Mouse (Mus musculus) intestine, embryonic 16.5 days (tissue): ENCODE measurements around the gene Spem2. TPM values are rescaled to one million over a fixed set of nuclear protein-coding genes. Genes with fewer than 3 reads are reported as not detected.

Source experiments
- ATAC-seq: fragments of 200-750 bp; cut with Nextera tagmentation; 2 replicates; pipeline ENCODE4 v1.8.0; 2017; ENCODE audit warnings: moderate TSS enrichment, moderate library complexity
- H3K27ac ChIP-seq: fragments of 300-500 bp; sonication (generic); 2 replicates; pipeline ENCODE4 v1.5.1; 2014; ENCODE audit warnings: mild to moderate bottlenecking, low read length
- H3K27me3 ChIP-seq: fragments of 300-500 bp; sonication (generic); replicated peaks from 2 replicates; pipeline ENCODE4 v1.6.1; 2014; ENCODE audit warnings: low read length, control low read depth, mixed read lengths; ENCODE audit not compliant: control insufficient read depth, insufficient read depth
- H3K36me3 ChIP-seq: fragments of 300-500 bp; sonication (generic); 2 replicates; pipeline ENCODE4 v1.6.1; 2014; ENCODE audit warnings: low read length, control low read depth; ENCODE audit not compliant: control insufficient read depth, insufficient read depth
- H3K4me1 ChIP-seq: fragments of 300-500 bp; sonication (generic); 2 replicates; pipeline ENCODE4 v1.6.1; 2014; ENCODE audit warnings: low read length, control low read depth, mixed read lengths; ENCODE audit not compliant: control insufficient read depth, insufficient read depth
- H3K4me2 ChIP-seq: fragments of 300-500 bp; sonication (generic); 2 replicates; pipeline ENCODE4 v1.6.1; 2014; ENCODE audit warnings: low read depth, low read length, control low read depth
- H3K4me3 ChIP-seq: fragments of 300-500 bp; sonication (generic); 2 replicates; pipeline ENCODE4 v1.5.1; 2014; ENCODE audit warnings: mild to moderate bottlenecking, low read length
- H3K9ac ChIP-seq: fragments of 300-500 bp; sonication (generic); 2 replicates; pipeline ENCODE4 v1.6.1; 2014; ENCODE audit warnings: low read depth, low read length
- H3K9me3 ChIP-seq: fragments of 300-500 bp; sonication (generic); 2 replicates; pipeline ENCODE4 v1.6.1; 2016; ENCODE audit warnings: low read length, control low read depth; ENCODE audit not compliant: control insufficient read depth
- WGBS: fragments of 180-500 bp; shearing (Covaris S2); extraction: QIAGEN DNeasy Blood & Tissue Kit; methylation state at CpG from one replicate; pipeline ENCODE4 v1.1.7; 2014; 5-methylcytosine and 5-hydroxymethylcytosine counted together
- polyA plus RNA-seq: library from polyadenylated mRNA; unstranded; fragments of >200 nt; fragmentation: Nextera tagmentation; extraction: Ambion mirVana; gene quantifications from 2 replicates; pipeline ENCODE4 v1.2.1, GENCODE M21; 2015

The Spem2 gene
- polyA plus RNA-seq, 1 experiment from 2014 or later = not detected

GRCm38 (mm10) chr11:69837604-69837951, 19.3 kb upstream of the Spem2 start, which contains the start of gene Nlgn2:
Nlgn2 (minus strand) TSS chr11:69837784.
- ATAC-seq = peak; percentile 64
- H3K27me3 ChIP-seq = peaks cover 5% of the 10 kb centered on the region; the same call in 1 of the 2 replicates
- peak within 1 kb of the TSS; percentile 79 for H3K9ac ChIP-seq
- peak within 1 kb of the TSS; percentile 71 for H3K4me3 ChIP-seq
- WGBS = 0% methylated on average over 31 of the region's 32 CpGs
- H3K4me1 ChIP-seq = peaks cover 29% of the 10 kb centered on the region
- peak within 1 kb of the TSS; percentile 93 for H3K27ac ChIP-seq
- H3K4me2 ChIP-seq = peak within 1 kb of the TSS; percentile 95
- no peaks in the 10 kb centered on the region for H3K9me3 ChIP-seq
- 0 out of 2 replicates have a peak, but pooled peaks cover 3% of the 10 kb centered on the region for H3K36me3 ChIP-seq

DNA sequence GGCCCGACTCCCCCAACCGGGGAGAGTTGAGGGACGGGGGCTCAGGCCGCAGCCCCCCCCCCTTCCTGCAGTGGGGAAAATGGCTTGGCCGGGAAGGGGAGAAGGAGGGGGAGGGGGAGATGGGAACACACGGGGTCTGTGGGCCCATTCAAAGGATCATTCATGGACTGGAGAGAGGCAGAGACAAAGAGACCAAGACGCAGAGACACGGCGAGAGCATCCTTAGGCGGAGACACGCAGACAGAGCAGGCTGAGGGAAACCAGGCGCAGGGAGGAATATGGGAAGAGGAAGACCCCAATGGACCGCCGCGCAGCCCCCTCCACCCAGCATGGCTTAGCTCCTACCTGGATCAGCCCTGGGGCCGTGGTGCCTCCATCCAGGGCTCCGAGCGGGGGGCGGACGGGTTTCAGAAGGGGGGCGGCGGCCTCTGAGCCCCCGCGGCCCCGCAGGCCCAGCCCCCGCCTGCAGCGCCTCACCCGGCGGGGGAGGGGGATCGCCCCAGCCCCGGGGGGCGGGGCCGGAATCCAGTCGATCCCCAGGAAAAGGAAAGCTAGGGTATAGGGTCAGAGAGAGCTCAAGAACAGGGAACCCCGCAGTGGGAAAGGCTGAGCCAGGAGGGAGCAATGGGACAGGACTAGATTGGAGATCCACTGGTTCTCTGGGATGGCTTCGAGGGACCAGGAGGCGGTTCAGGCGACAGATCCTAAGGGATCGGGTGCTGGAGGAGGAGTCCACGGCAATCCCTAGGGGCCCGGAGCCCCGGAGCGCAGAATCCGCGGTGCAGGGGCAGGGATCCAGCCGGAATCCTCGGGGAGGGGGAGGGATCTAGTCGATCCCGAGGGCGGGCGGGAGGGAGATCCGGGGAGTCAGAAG, 18.7 kb upstream of the Spem2 start:
- Histone ChIP-seq H3K36me3 (0 out of 2 replicates have a peak, but pooled peaks cover 3% of the 10 kb centered on the region), H3K9ac (peak overlapping the region; percentile 79), H3K4me3 (peak overlapping the region; percentile 71), H3K9me3 (no peaks in the 10 kb centered on the region), H3K4me2 (peak overlapping the region; percentile 95), H3K4me1 (peaks cover 29% of the 10 kb centered on the region), H3K27me3 (peaks cover 5% of the 10 kb centered on the region; the same call in 1 of the 2 replicates), H3K27ac (peak overlapping the region; percentile 81)
- 2% methylated on average over 49 of the region's 52 CpGs for WGBS
- ATAC-seq = peak; percentile 7; the same call in 1 of the 2 replicates

- peak overlapping the region; percentile 78 for H3K9ac ChIP-seq
- peaks cover 29% of the 10 kb centered on the region for H3K4me1 ChIP-seq
- ATAC-seq = no peak
- 0 out of 2 replicates have a peak, but pooled peaks cover 3% of the 10 kb centered on the region for H3K36me3 ChIP-seq
- peak overlapping the region; percentile 71 for H3K4me3 ChIP-seq
- no peak overlapping the region for H3K27ac ChIP-seq
- no peaks in the 10 kb centered on the region for H3K9me3 ChIP-seq
- peaks cover 5% of the 10 kb centered on the region; the same call in 1 of the 2 replicates for H3K27me3 ChIP-seq
- H3K4me2 ChIP-seq = peak overlapping the region; percentile 95
- 29% methylated on average over 4 of the region's 4 CpGs for WGBS
Observed at GRCm38 (mm10) chr11:69835966-69836335, 17.7 kb upstream of the Spem2 start.

DNA sequence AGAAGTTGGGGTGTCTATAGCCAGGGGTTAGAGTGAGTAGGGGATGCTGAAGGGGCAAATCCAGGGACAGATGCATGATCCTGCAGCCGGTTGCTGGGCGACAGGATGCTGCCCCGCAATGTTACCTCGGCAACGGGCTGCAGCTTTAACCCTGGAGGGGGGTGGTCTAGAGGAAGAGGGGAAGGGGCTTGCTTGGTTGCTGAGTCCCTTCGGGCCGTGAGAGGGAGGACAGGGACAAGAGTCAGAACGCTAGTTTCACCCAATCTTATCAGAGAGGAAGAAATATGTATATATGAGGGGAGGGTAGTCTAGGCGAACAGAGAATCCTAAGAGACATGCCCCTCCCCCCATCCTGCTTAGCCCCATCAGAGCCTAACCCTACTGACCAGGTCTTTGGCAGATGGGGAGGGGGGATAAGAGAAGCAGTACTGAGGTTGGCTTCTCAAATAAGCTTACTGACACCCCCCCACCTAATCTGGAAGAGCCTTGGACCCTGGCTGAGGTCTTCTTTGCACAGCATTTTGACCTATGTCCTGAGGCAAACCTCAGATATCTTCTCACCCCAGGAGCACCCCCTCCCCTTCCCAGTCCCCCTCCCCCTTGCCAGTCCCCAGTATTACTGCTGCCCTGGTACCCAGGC, 17.2 kb upstream of the Spem2 start:
- H3K27me3 ChIP-seq = peaks cover 5% of the 10 kb centered on the region; the same call in 1 of the 2 replicates
- ATAC-seq = no peak
- 0 out of 2 replicates have a peak, but pooled peaks cover 3% of the 10 kb centered on the region for H3K36me3 ChIP-seq
- 26% methylated on average over 9 of the region's 9 CpGs for WGBS
- H3K4me1 ChIP-seq = peaks cover 29% of the 10 kb centered on the region
- H3K9me3 ChIP-seq = no peaks in the 10 kb centered on the region
- H3K27ac ChIP-seq = no peak overlapping the region
- peak overlapping the region; percentile 78 for H3K9ac ChIP-seq
- H3K4me3 ChIP-seq = peak overlapping the region; percentile 71; the same call in 1 of the 2 replicates
- peak overlapping the region; percentile 95 for H3K4me2 ChIP-seq

- peak overlapping the region; percentile 95 for H3K4me2 ChIP-seq
- 0 out of 2 replicates have a peak overlapping the region, but pooled peaks have one; percentile 2 for H3K27ac ChIP-seq
- peak overlapping the region; percentile 45 for H3K4me3 ChIP-seq
- ATAC-seq = no peak
- peaks cover 5% of the 10 kb centered on the region; the same call in 1 of the 2 replicates for H3K27me3 ChIP-seq
- H3K9me3 ChIP-seq = no peaks in the 10 kb centered on the region
- 6% methylated on average over 46 of the region's 48 CpGs for WGBS
- peaks cover 29% of the 10 kb centered on the region for H3K4me1 ChIP-seq
- peak overlapping the region; percentile 78 for H3K9ac ChIP-seq
- H3K36me3 ChIP-seq = 0 out of 2 replicates have a peak, but pooled peaks cover 3% of the 10 kb centered on the region
Observed at GRCm38 (mm10) chr11:69834001-69834549, 15.8 kb upstream of the Spem2 start.

DNA sequence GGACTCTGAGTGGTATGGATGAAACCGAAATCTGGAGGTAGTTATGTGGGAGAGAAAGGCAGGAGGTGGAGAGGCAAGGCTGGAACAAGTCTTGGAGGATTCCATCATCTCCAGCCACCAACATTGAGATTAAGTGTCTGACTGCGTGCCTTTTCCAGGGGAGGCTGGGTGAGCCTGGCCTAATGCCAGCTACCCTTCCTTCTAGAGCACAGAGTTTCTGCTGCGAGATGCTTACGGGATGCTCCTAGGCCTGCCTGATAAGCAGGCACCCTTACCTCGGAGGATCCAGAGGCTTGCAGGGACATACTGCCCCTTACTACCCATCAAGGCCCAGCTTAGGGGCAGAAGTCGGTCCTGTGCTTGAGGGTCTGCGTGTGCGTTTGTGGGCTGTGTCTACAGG, 15.3 kb upstream of the Spem2 start:
- Histone ChIP-seq H3K9ac (peak overlapping the region; percentile 78), H3K4me3 (peak overlapping the region; percentile 45), H3K36me3 (peaks cover 3% of the 10 kb centered on the region; the same call in 1 of the 2 replicates), H3K4me1 (peaks cover 29% of the 10 kb centered on the region), H3K27ac (0 out of 2 replicates have a peak overlapping the region, but pooled peaks have one; percentile 2), H3K9me3 (no peaks in the 10 kb centered on the region), H3K27me3 (peaks cover 5% of the 10 kb centered on the region; the same call in 1 of the 2 replicates), H3K4me2 (peak overlapping the region; percentile 95)
- WGBS = 50% methylated on average over 8 of the region's 8 CpGs
- no peak for ATAC-seq

GRCm38 (mm10) chr11:69828832-69829231, 10.6 kb upstream of the Spem2 start:
- ATAC-seq = 0 out of 2 replicates have a peak, but pooled peaks have one; percentile 34
- H3K27me3 ChIP-seq = no peaks in the 10 kb centered on the region
- H3K27ac ChIP-seq = no peak overlapping the region
- peaks cover 7% of the 10 kb centered on the region for H3K4me1 ChIP-seq
- H3K36me3 ChIP-seq = peaks cover 13% of the 10 kb centered on the region; the same call in 1 of the 2 replicates
- no peak overlapping the region for H3K4me3 ChIP-seq
- no peak overlapping the region for H3K9ac ChIP-seq
- 70% methylated on average over 5 of the region's 5 CpGs for WGBS
- no peaks in the 10 kb centered on the region for H3K9me3 ChIP-seq
- H3K4me2 ChIP-seq = no peak overlapping the region

GRCm38 (mm10) chr11:69823456-69823855, 5.2 kb upstream of the Spem2 start:
- H3K27ac ChIP-seq = no peak overlapping the region
- 81% methylated on average over 2 of the region's 2 CpGs for WGBS

GRCm38 (mm10) chr11:69822080-69822479, 3.8 kb upstream of the Spem2 start, which contains the start of gene Spem1:
Spem1 (minus strand) TSS chr11:69822180.
- Histone ChIP-seq H3K27ac (no peak within 1 kb of the TSS), H3K9me3 (peaks cover 9% of the 10 kb centered on the region), H3K9ac (no peak within 1 kb of the TSS), H3K36me3 (peaks cover 10% of the 10 kb centered on the region; the same call in 1 of the 2 replicates), H3K4me1 (no peaks in the 10 kb centered on the region), H3K4me2 (no peak within 1 kb of the TSS), H3K4me3 (no peak within 1 kb of the TSS), H3K27me3 (no peaks in the 10 kb centered on the region)
- no peak for ATAC-seq
- WGBS = 88% methylated on average over 3 of the region's 3 CpGs

More at GRCm38 (mm10) chr11:69823456-69823855, 5.2 kb upstream of the Spem2 start:
- no peak overlapping the region for H3K4me2 ChIP-seq
- ATAC-seq = no peak
- no peaks in the 10 kb centered on the region for H3K27me3 ChIP-seq
- no peaks in the 10 kb centered on the region for H3K9me3 ChIP-seq
- H3K36me3 ChIP-seq = peaks cover 11% of the 10 kb centered on the region; the same call in 1 of the 2 replicates
- no peak overlapping the region for H3K9ac ChIP-seq
- H3K4me1 ChIP-seq = no peaks in the 10 kb centered on the region
- no peak overlapping the region for H3K4me3 ChIP-seq
